Mouse (Mus musculus): ENCODE results near the gene Pcdh15.

- no peak for TF ChIP-seq CTCF (IDR thresholded peaks at IDR 0.05; ENCODE audit: low read depth)
- TF ChIP-seq EP300 (optimal IDR thresholded peaks at IDR 0.05): no peak
Measured at GRCm38 (mm10) chr10:73733246-73733645, 634.1 kb downstream of the Pcdh15 start.
